Mouse (Mus musculus) B cell, adult 2 months (primary cell): ENCODE measurements around the gene Chst2.

ENCODE experiments used
- DNase-seq, 2 experiments: peaks; one replicate each; pipeline ENCODE4 v3.0.0; 2022

Gene Chst2

DNA sequence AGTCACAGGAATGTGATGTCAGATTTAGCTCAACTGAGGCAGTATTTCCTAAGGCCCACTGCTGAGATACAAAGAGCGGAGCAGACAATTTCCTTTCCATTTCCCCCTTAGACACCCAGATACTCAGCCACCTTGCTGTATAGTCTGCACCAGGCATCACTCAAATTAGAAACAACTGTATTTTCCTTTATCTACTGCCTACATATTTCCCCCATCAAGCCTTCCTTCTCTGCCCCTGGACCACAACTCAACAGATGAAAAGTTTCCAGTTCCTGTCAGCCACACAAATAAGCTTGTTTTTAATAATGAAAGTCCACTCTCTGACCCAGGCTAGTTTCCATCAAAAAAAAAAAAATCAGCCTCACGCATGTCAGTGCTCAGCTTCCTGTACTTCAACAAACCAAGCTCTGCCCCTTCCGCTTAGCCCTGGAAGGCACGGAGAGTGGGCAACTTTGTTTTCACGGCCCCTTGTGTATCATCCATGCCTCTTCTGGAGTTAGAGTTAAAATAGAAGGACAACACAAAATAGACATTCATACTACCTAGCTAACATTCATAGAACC, 52.6 kb downstream of the Chst2 start:
- no peak for DNase-seq

DNA sequence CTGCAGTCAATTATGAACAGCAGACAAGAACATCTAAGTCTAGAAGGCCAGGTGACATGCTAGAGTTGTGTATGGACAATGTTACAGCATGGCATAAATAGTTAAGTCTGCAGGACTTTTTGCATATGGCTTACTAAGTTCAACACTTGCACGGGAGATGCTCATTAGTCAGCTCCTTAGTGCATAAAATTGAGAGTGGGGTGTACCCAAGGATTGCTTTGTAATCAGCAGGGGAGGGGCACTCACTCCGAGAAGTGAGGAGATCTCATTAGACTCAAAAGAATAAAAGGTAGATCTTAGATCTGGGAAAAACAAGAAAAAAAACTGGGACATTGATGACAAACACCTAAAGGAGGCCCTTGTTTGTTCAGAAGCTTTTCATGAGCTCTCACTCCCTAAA, 54.6 kb downstream of the Chst2 start:
- no peak for DNase-seq

DNA sequence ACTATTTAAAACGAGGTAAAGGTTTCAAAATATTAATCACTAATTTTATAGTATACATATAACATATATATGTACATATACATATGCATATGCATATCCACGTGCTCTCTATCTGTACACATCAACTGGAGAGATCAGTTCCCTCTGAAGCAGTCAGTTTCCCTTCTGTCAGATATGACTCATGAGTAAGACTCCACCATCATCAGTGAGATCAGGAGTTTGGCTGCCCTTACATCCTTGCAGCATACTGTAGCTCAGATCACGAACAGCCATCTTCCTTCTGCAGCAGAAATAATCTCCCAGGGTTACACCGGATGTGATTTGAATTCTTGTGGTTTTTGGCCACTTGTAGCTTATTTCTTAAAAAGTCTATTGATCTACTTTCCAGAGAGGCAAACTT, 56.0 kb downstream of the Chst2 start:
- no peak for DNase-seq
